Mouse (Mus musculus) monocyte, adult 5-6 weeks (primary cell): Measurements from ENCODE around the gene Insig2. TPM values are rescaled to one million over a fixed set of nuclear protein-coding genes. Genes with fewer than 3 reads are reported as not detected.

Source experiments
- ATAC-seq: fragments of 153-309, 156-312 bp; replicated peaks from 2 replicates; pipeline ENCODE4 v1.8.0; 2017; ENCODE audit warnings: mild to moderate bottlenecking; ENCODE audit not compliant: low TSS enrichment, insufficient number of reproducible peaks, severe bottlenecking, poor library complexity, low FRiP score
- total RNA-seq: library from RNA; stranded (forward); fragments of 200-1000, 200-491, 200-594 nt; gene quantifications from 3 replicates; pipeline ENCODE4 v1.2.3, GENCODE M21; 2017

Gene Insig2
- total RNA-seq = 12.7 to 32.8 TPM (median 15.4 TPM) in 3 replicates

GRCm38 (mm10) chr1:121332485-121332884 lies at the start of gene Insig2:
Insig2 (minus strand) TSS chr1:121332589.
- ATAC-seq = no peak

GRCm38 (mm10) chr1:121381562-121381961 lies 49.2 kb upstream of the Insig2 start:
- no peak for ATAC-seq

- ATAC-seq = no peak
Measured at GRCm38 (mm10) chr1:121380033-121380432, 47.6 kb upstream of the Insig2 start.

GRCm38 (mm10) chr1:121377901-121378300 lies 45.5 kb upstream of the Insig2 start:
- no peak for ATAC-seq

GRCm38 (mm10) chr1:121377410-121377809 lies 45.0 kb upstream of the Insig2 start:
- ATAC-seq = no peak

- no peak for ATAC-seq
Measured at GRCm38 (mm10) chr1:121373631-121374030, 41.2 kb upstream of the Insig2 start.

- no peak for ATAC-seq
Measured at GRCm38 (mm10) chr1:121372656-121373055, 40.3 kb upstream of the Insig2 start.

GRCm38 (mm10) chr1:121371449-121371848 lies 39.1 kb upstream of the Insig2 start:
- ATAC-seq = no peak

GRCm38 (mm10) chr1:121367257-121367656 lies 34.9 kb upstream of the Insig2 start:
- ATAC-seq = no peak

- ATAC-seq = no peak
Measured at GRCm38 (mm10) chr1:121360561-121360960, 28.2 kb upstream of the Insig2 start.

GRCm38 (mm10) chr1:121359680-121360079 lies 27.3 kb upstream of the Insig2 start:
- no peak for ATAC-seq

GRCm38 (mm10) chr1:121353779-121354178 lies 21.4 kb upstream of the Insig2 start:
- no peak for ATAC-seq

GRCm38 (mm10) chr1:121351037-121351436 lies 18.6 kb upstream of the Insig2 start:
- no peak for ATAC-seq

GRCm38 (mm10) chr1:121350616-121351015 lies 18.2 kb upstream of the Insig2 start:
- no peak for ATAC-seq

- ATAC-seq = no peak
Measured at GRCm38 (mm10) chr1:121348875-121349847, 16.8 kb upstream of the Insig2 start.

- no peak for ATAC-seq
Measured at GRCm38 (mm10) chr1:121343966-121344365, 11.6 kb upstream of the Insig2 start.

GRCm38 (mm10) chr1:121335789-121336188 lies 3.4 kb upstream of the Insig2 start:
- ATAC-seq = no peak

- ATAC-seq = no peak
Measured at GRCm38 (mm10) chr1:121333986-121334703, 1.8 kb upstream of the Insig2 start.

GRCm38 (mm10) chr1:121330621-121331020 lies 1.8 kb downstream of the Insig2 start:
- no peak for ATAC-seq

GRCm38 (mm10) chr1:121329391-121329790 lies 3.0 kb downstream of the Insig2 start:
- ATAC-seq = no peak
